Mouse (Mus musculus) heart, postnatal 0 days (tissue): ENCODE measurements at regions not wholly inside any gene's neighbourhood (a gene's known extent, or its start where the extent isn't known, plus 50 kb on each side); places are given as distances from the start of the nearest gene placed in this dataset.

Experiments used
- CTCF ChIP-seq: IDR thresholded peaks from 2 replicates; pipeline ENCODE4 v1.5.1; 2016; ENCODE audit warnings: antibody characterized with exemption, control low read depth, low read depth
- EP300 ChIP-seq: IDR thresholded peaks from 2 replicates; pipeline ENCODE4 v1.6.1; 2016; ENCODE audit warnings: antibody characterized with exemption, low read depth

- TF ChIP-seq CTCF (no peak), EP300 (no peak)
Measured at GRCm38 (mm10) chr12:119730789-119731188, 214.8 kb upstream of the Tmem196 start.
